Mouse (Mus musculus) embryonic fibroblast, embryonic 13.5 days (primary cell): ENCODE measurements at regions not wholly inside any gene's neighbourhood (a gene's known extent, or its start where the extent isn't known, plus 50 kb on each side); places are given as distances from the start of the nearest gene placed in this dataset.

Experiments used
- H3K27ac ChIP-seq: 2 replicates; pipeline ENCODE4 v1.5.1; 2012; ENCODE audit warnings: low read length, control low read depth, inconsistent platforms; ENCODE audit not compliant: insufficient read depth
- H3K4me1 ChIP-seq: 2 replicates; pipeline ENCODE4 v1.6.1; 2011; ENCODE audit warnings: low read length; ENCODE audit not compliant: control insufficient read depth, insufficient read depth
- H3K4me3 ChIP-seq: 2 replicates; pipeline ENCODE4 v1.5.1; 2011; ENCODE audit warnings: mild to moderate bottlenecking, control low read depth, low read length; ENCODE audit not compliant: insufficient read depth
- CTCF ChIP-seq: IDR thresholded peaks from 2 replicates; pipeline ENCODE4 v1.5.1; 2011; ENCODE audit warnings: mild to moderate bottlenecking, control low read depth, low read length, moderate library complexity, borderline replicate concordance; ENCODE audit not compliant: insufficient read depth
- POLR2A ChIP-seq: IDR thresholded peaks from 2 replicates; pipeline ENCODE4 v1.6.1; 2011; ENCODE audit warnings: low read depth, mild to moderate bottlenecking, control low read depth, low read length, moderate library complexity

- no peaks in the 10 kb centered on the region for H3K4me1 ChIP-seq
These were observed 123.8 kb upstream of the Rfx3 start for GRCm38 (mm10) chr19:28134806-28135205.

DNA sequence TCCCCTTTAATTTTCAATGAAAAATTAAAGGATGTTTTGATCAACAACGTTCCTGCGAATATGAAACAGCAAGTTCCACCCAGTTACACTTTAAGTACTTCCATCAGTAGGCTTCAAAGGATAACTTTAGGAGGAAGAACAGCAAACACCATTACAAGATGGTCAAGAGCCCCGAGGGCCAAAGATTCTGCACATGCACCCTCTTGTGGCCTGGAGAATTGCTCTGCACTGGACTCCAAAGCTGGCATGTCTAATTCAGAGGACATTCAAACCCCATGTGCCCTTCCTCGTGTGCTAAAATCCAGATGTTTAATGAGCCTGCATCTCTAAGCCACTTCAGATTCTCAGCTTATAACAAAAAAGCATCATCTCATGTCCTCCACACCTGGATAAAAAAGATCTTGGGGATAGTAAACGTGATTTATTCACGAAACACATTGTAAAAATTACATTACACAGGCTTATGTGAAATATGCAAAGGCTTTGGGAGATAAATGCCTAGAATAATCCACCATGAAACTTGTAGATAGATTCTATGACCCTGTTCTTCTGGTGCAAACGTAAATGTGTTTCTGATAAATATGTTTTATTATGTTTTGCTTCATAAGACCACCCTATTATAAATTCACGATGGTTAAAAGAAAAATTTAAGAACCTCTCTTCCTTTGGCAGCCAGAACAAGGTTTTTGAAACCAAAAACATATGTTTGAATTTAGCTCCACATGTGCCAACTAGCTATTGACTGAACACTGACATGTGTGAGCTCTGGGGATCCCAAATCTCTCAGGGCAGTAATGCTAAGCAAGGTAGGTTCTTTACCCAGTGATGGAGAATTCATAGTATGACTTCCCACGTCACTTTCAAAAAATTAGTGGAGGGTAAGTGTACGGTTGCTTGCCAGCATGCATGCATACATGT is 100.6 kb upstream of the Rfx3 start:
- Histone ChIP-seq H3K4me3 (no peak overlapping the region), H3K4me1 (no peaks in the 10 kb centered on the region), H3K27ac (no peak overlapping the region)
- TF ChIP-seq CTCF (no peak), POLR2A (no peak)

More at GRCm38 (mm10) chr19:28134806-28135205, 123.8 kb upstream of the Rfx3 start:
- no peak for TF ChIP-seq POLR2A
- TF ChIP-seq CTCF = no peak
- no peak overlapping the region for H3K4me3 ChIP-seq
- H3K27ac ChIP-seq = no peak overlapping the region

- no peak overlapping the region for H3K27ac ChIP-seq
- no peak overlapping the region for H3K4me3 ChIP-seq
- no peak for TF ChIP-seq POLR2A
- no peak for TF ChIP-seq CTCF
- H3K4me1 ChIP-seq = no peaks in the 10 kb centered on the region
These were observed 84.7 kb upstream of the Rfx3 start for GRCm38 (mm10) chr19:28095620-28096019.

DNA sequence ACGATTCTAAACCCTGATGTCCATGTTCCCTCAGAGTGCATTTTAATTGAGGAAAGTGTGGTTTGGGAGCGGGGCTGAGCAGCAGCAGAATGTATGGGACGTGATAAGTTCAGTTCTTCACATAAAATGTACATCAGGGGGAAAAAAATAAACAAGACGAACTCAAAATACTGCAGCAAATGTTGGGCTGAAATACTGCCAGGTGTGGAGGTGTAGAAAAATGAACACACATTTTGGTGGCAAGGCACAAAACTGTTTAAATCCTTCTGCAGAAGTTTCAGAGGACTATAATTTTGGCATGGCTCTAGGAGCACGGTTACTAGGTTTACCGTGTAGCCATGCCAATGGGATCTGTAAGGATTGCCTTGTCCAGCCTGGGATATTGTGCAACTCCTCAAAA is 81.3 kb upstream of the Rfx3 start:
- Histone ChIP-seq H3K4me3 (no peak overlapping the region), H3K4me1 (no peaks in the 10 kb centered on the region), H3K27ac (no peak overlapping the region)
- TF ChIP-seq POLR2A (no peak), CTCF (no peak)

DNA sequence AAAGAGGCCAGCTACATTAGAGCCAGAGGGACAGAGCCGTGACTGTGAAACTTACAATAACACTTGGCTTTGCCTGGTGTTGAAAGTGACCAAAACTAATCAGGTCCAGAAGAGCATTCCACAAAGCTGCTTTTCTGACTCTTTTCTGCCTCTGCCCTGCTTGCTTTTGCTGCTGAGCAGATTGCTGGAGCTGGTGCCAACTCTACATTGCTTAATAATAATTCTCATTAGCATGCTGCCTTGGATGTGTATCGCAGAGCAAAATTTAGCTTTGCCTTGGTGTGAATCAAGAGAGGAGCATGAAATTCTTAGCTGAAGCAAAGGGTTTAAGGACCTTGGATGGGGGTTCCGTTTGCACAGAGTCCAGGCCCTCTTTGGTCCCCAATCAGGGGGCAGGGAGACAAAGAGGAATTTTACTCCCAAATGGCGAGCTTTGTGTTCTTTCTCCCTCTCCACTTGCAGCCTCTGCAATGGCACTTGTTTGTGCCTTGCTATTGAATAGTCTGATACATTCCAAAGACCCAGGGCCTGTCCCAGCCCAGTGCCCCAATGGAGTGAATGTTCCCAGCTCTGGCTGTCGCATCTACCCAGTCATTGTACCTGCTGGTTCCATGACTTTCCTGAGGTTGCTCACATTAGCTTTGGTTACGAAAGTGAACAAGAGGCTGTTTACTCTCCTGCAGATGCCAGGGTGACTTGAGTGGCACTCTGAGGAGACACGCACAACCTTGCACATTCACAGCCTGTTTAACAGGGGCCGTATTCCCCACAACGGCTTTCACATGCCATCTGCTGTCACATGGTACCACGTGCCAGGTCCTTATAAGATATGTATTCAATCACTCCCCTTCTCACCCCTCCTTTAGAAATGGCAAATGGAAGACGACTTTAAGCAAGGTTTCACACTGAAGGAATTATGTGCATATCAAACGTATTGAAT is 76.9 kb upstream of the Rfx3 start:
- H3K4me1 ChIP-seq = no peaks in the 10 kb centered on the region
- no peak overlapping the region for H3K27ac ChIP-seq
- H3K4me3 ChIP-seq = no peak overlapping the region
- TF ChIP-seq POLR2A (no peak), CTCF (no peak)

- H3K27ac ChIP-seq = no peak overlapping the region
- H3K4me1 ChIP-seq = no peaks in the 10 kb centered on the region
- no peak for TF ChIP-seq POLR2A
- TF ChIP-seq CTCF = no peak
- no peak overlapping the region for H3K4me3 ChIP-seq
These were observed 59.4 kb upstream of the Rfx3 start for GRCm38 (mm10) chr19:28070386-28070785.
